Mouse (Mus musculus) hindbrain, embryonic 14.5 days (tissue): ENCODE measurements at regions not wholly inside any gene's neighbourhood (a gene's known extent, or its start where the extent isn't known, plus 50 kb on each side); places are given as distances from the start of the nearest gene placed in this dataset.

Experiments used
- ATAC-seq: fragments of 200-750 bp; cut with Nextera tagmentation; 2 replicates; pipeline ENCODE4 v1.8.0; 2017; ENCODE audit warnings: moderate number of reproducible peaks, mild to moderate bottlenecking, moderate TSS enrichment, moderate library complexity; ENCODE audit not compliant: low FRiP score
- DNase-seq: peaks from one replicate; pipeline ENCODE4 v3.0.0-alpha.2; 2015; ENCODE audit warnings: low spot score
- H3K27ac ChIP-seq: fragments of 300-500 bp; sonication (generic); 2 replicates; pipeline ENCODE4 v1.5.1; 2014; ENCODE audit warnings: mild to moderate bottlenecking, moderate library complexity
- H3K27me3 ChIP-seq: fragments of 300-500 bp; sonication (generic); 2 replicates; pipeline ENCODE4 v1.6.1; 2014; ENCODE audit warnings: mild to moderate bottlenecking, low read length, mixed read lengths; ENCODE audit not compliant: control insufficient read depth, insufficient read depth
- H3K36me3 ChIP-seq: fragments of 300-500 bp; sonication (generic); replicated peaks from 2 replicates; pipeline ENCODE4 v1.6.1; 2014; ENCODE audit not compliant: control insufficient read depth, insufficient read depth
- H3K4me1 ChIP-seq: fragments of 300-500 bp; sonication (generic); replicated peaks from 2 replicates; pipeline ENCODE4 v1.6.1; 2014; ENCODE audit warnings: antibody characterized with exemption, low read length, mixed read lengths; ENCODE audit not compliant: control insufficient read depth, insufficient read depth
- H3K4me2 ChIP-seq: fragments of 300-500 bp; sonication (generic); replicated peaks from 2 replicates; pipeline ENCODE4 v1.6.1; 2014; ENCODE audit warnings: mild to moderate bottlenecking, moderate library complexity
- H3K4me3 ChIP-seq: fragments of 300-500 bp; sonication (generic); replicated peaks from 2 replicates; pipeline ENCODE4 v1.5.1; 2014; ENCODE audit warnings: mild to moderate bottlenecking, low read length
- H3K9ac ChIP-seq: fragments of 300-500 bp; sonication (generic); 2 replicates; pipeline ENCODE4 v1.6.1; 2014
- H3K9me3 ChIP-seq: fragments of 300-500 bp; sonication (generic); 2 replicates; pipeline ENCODE4 v1.6.1; 2016; ENCODE audit warnings: low read length; ENCODE audit not compliant: control insufficient read depth
- WGBS: fragments of 180-500 bp; shearing (Covaris S2); extraction: QIAGEN DNeasy Blood & Tissue Kit; methylation state at CpG from one replicate; pipeline ENCODE4 v1.1.7; 2014; 5-methylcytosine and 5-hydroxymethylcytosine counted together

GRCm38 (mm10) chr6:16702706-16703411 lies 195.4 kb downstream of the Tfec start:
- Histone ChIP-seq H3K9me3 (no peaks in the 10 kb centered on the region), H3K36me3 (no peaks in the 10 kb centered on the region), H3K4me2 (no peak overlapping the region), H3K9ac (no peak overlapping the region), H3K27me3 (no peaks in the 10 kb centered on the region), H3K4me3 (no peak overlapping the region), H3K27ac (no peak overlapping the region), H3K4me1 (no peaks in the 10 kb centered on the region)
- WGBS = 81% methylated on average over 7 of the region's 7 CpGs
- no peak for DNase-seq
- ATAC-seq = no peak

DNA sequence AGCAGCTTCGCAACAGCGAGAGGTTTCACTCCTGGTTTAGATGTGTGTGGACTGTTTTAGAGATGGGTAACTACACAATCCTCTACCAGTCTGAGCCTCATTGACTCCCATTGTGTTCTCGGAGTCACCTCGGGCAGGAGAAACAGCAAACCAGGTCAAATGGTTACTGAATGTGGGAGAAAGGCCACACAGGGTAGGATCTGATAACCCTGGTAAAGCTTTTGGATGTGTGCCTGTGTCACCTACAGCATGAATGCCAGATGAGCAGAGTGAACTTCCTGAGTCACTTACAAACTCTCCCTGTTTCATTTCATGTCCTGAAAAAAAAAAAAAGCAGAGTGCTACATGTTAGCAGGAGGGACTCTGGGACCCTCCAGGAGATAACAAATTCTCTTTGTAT lies 201.0 kb downstream of the Tfec start:
- DNase-seq = no peak
- H3K4me3 ChIP-seq = no peak overlapping the region
- WGBS = 49% methylated on average over 4 of the region's 4 CpGs

DNA sequence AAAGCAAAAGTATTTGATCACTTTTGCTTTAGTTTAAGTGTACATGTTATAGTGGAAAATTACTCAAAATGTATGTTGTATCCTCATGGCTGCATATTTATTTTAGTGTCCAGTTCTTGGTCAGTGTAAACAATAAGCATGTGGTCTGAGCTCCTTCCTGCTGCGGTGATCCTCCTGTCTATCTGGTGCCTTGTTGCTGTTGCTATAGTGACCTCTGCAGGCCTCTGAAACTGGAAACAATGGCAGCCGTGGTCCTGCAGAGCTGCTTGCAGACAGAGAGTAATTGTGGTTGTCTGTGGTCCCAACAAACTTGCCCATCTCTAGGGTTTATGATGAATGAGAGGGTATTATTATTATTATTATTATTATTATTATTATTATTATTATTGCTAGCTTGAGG lies 230.2 kb downstream of the Tfec start:
- 4% methylated on average over 2 of the region's 2 CpGs for WGBS
- H3K9ac ChIP-seq = no peak overlapping the region
- ATAC-seq (peak; percentile 80), DNase-seq (no peak)
- no peaks in the 10 kb centered on the region for H3K4me1 ChIP-seq
- H3K36me3 ChIP-seq = no peaks in the 10 kb centered on the region
- peaks cover 12% of the 10 kb centered on the region for H3K9me3 ChIP-seq
- H3K27ac ChIP-seq = no peak overlapping the region
- H3K4me2 ChIP-seq = no peak overlapping the region
- H3K27me3 ChIP-seq = no peaks in the 10 kb centered on the region
- no peak overlapping the region for H3K4me3 ChIP-seq

More for the DNA sequence above, 201.0 kb downstream of the Tfec start:
- H3K27ac ChIP-seq = no peak overlapping the region
- H3K27me3 ChIP-seq = no peaks in the 10 kb centered on the region
- no peaks in the 10 kb centered on the region for H3K36me3 ChIP-seq
- no peak overlapping the region for H3K9ac ChIP-seq
- no peak overlapping the region for H3K4me2 ChIP-seq
- no peak for ATAC-seq
- H3K9me3 ChIP-seq = no peaks in the 10 kb centered on the region
- H3K4me1 ChIP-seq = no peaks in the 10 kb centered on the region

DNA sequence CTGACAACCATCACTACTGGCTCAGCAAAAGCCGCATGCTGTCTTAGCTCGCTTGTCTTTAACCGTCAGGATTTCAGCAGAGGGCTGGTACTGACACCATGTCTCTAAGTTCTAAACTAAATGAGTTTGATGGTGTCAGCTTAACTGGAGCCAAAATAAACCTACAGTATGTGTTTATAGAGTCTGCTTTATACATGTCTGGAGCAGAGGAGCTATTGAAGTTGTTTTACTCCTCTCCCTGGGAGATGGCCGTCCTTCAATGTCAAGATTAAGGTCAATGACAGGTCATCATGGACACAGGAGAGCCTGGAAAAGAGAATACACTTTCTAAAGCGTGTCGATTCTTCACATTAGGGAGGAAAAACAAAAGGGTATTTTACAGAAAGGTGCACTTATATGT lies 231.0 kb downstream of the Tfec start:
- Histone ChIP-seq H3K9me3 (peaks cover 12% of the 10 kb centered on the region), H3K4me2 (no peak overlapping the region), H3K27ac (no peak overlapping the region), H3K27me3 (no peaks in the 10 kb centered on the region), H3K4me1 (no peaks in the 10 kb centered on the region), H3K36me3 (no peaks in the 10 kb centered on the region), H3K4me3 (no peak overlapping the region), H3K9ac (no peak overlapping the region)
- no peak for ATAC-seq
- no peak for DNase-seq
- WGBS = 18% methylated on average over 6 of the region's 6 CpGs

- no peak overlapping the region for H3K27ac ChIP-seq
- no peaks in the 10 kb centered on the region for H3K27me3 ChIP-seq
- 97% methylated on average over 1 of the region's 1 CpGs for WGBS
- DNase-seq = no peak
- H3K36me3 ChIP-seq = no peaks in the 10 kb centered on the region
- no peak overlapping the region for H3K4me2 ChIP-seq
- no peaks in the 10 kb centered on the region for H3K9me3 ChIP-seq
- H3K4me1 ChIP-seq = no peaks in the 10 kb centered on the region
- ATAC-seq = no peak
- no peak overlapping the region for H3K9ac ChIP-seq
- H3K4me3 ChIP-seq = no peak overlapping the region
Observed at GRCm38 (mm10) chr6:16646269-16646668, 252.0 kb downstream of the Tfec start.

- Histone ChIP-seq H3K4me1 (no peaks in the 10 kb centered on the region), H3K4me2 (no peak overlapping the region), H3K36me3 (no peaks in the 10 kb centered on the region), H3K4me3 (no peak overlapping the region), H3K9me3 (no peaks in the 10 kb centered on the region), H3K27me3 (no peaks in the 10 kb centered on the region), H3K27ac (no peak overlapping the region), H3K9ac (no peak overlapping the region)
- ATAC-seq (no peak), DNase-seq (no peak)
Observed at GRCm38 (mm10) chr6:16643519-16643918, 254.7 kb downstream of the Tfec start.

DNA sequence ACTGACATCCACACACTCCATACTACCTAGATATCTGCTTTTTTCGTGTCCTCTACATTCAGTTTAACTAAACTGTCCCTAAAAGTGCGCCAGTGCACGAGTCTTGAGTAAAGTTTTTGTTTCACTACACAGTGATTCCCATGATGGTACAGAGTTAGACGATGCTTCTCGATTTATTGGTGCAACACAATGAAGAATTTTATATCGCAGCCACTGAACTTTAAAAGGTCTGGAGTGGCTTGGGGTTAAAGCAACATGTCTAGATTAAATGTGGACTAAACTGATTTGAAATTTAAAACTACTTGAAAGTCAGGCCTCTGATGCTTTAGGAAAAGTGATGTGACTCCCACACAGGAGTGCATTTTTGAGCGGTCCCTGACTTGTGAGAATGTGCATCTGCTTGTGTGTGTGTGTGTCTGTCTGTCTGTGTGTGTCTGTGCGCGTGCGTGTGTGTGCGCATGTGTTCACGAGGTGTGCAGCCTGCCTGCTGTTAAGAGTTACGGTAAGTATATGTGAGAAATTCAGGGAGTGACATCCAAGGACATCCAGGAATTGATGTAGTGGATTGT lies 261.4 kb downstream of the Tfec start:
- Histone ChIP-seq H3K27ac (no peak overlapping the region), H3K27me3 (no peaks in the 10 kb centered on the region), H3K9me3 (no peaks in the 10 kb centered on the region), H3K36me3 (no peaks in the 10 kb centered on the region), H3K9ac (no peak overlapping the region), H3K4me2 (no peak overlapping the region), H3K4me1 (no peaks in the 10 kb centered on the region), H3K4me3 (no peak overlapping the region)
- no peak for DNase-seq
- ATAC-seq = no peak
- WGBS = 92% methylated on average over 13 of the region's 13 CpGs

- Histone ChIP-seq H3K4me3 (no peak overlapping the region), H3K36me3 (no peaks in the 10 kb centered on the region), H3K4me1 (no peaks in the 10 kb centered on the region), H3K27me3 (no peaks in the 10 kb centered on the region; the same call in 1 of the 2 replicates), H3K9ac (no peak overlapping the region), H3K4me2 (no peak overlapping the region), H3K27ac (no peak overlapping the region), H3K9me3 (no peaks in the 10 kb centered on the region)
- 16% methylated on average over 2 of the region's 2 CpGs for WGBS
- ATAC-seq (peak; percentile 34; the same call in 1 of the 2 replicates), DNase-seq (no peak)
Observed at GRCm38 (mm10) chr6:16636108-16636507, 262.1 kb downstream of the Tfec start.

DNA sequence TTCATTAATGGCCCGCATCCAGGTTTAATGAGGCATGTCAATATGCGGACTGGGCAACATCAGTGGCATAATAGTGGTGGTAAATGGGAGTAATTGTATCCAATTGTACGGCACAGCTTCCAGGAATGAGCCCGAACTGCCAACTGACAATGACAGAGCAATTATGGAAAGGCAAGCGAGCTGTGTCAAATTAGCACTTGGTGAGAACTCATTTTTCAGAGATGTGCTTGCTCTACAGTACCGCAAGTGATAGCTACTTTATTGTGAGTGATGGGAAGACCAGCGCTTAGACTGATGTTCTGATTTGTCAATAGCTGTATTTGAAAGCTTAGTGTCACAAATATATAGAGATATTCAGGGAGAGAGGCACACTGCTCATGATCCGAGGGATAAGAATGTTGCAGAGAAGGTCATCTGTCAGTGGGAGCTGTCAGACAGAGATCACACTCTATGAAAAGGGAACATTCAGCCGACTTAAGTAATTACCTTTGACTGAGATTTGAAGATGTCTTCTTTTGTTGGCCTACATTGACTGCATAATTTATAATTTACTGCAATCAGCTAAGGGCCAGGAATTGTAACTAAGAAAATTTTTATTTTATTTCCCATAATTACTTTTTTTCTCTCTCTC lies 290.7 kb downstream of the Tfec start:
- Histone ChIP-seq H3K4me3 (no peak overlapping the region), H3K9me3 (no peaks in the 10 kb centered on the region), H3K4me1 (no peaks in the 10 kb centered on the region), H3K27me3 (no peaks in the 10 kb centered on the region), H3K4me2 (no peak overlapping the region), H3K27ac (no peak overlapping the region), H3K36me3 (no peaks in the 10 kb centered on the region), H3K9ac (no peak overlapping the region)
- 19% methylated on average over 9 of the region's 9 CpGs for WGBS
- DNase-seq (no peak), ATAC-seq (peak; percentile 82)
